Mouse (Mus musculus) megakaryocyte, embryonic 14.5 days (primary cell): Measurements from ENCODE around the gene Sord. TPM values are rescaled to one million over a fixed set of nuclear protein-coding genes. Genes with fewer than 3 reads are reported as not detected.
A peak's percentile ranks its signal among the peaks of the same experiment; 100 is the strongest.

Experiments
- H3K27me3 ChIP-seq: replicated peaks from 2 replicates; pipeline ENCODE3; 2012; ENCODE audit warnings: inconsistent platforms
- H3K36me3 ChIP-seq: replicated peaks from 2 replicates; pipeline ENCODE3; 2012; ENCODE audit warnings: low read length, inconsistent platforms, mixed read lengths
- H3K4me1 ChIP-seq: 2 replicates; pipeline ENCODE4 v1.6.1; 2012; ENCODE audit warnings: inconsistent platforms
- H3K4me3 ChIP-seq: replicated peaks from 2 replicates; pipeline ENCODE3; 2012; ENCODE audit warnings: moderate library complexity, mild to moderate bottlenecking, inconsistent platforms
- H3K9me3 ChIP-seq: 2 replicates; pipeline ENCODE4 v1.6.1; 2012; ENCODE audit warnings: inconsistent platforms
- FLI1 ChIP-seq: IDR thresholded peaks from 2 replicates; pipeline ENCODE4 v1.6.1; 2012; ENCODE audit warnings: low read length, inconsistent platforms, mixed read lengths
- GATA1 ChIP-seq: IDR thresholded peaks from 3 replicates; pipeline ENCODE4 v1.6.1; 2012; ENCODE audit warnings: mixed read lengths, low read length, inconsistent platforms, borderline replicate concordance
- polyA plus RNA-seq: library from polyadenylated mRNA; stranded (reverse); fragments of >175 nt; gene quantifications from 2 replicates; pipeline ENCODE4 v1.2.3, GENCODE M21; 2012; ENCODE audit warnings: low replicate concordance; ENCODE audit not compliant: insufficient read depth

The Sord gene
- polyA plus RNA-seq, 1 experiment, result 52.7 TPM

GRCm38 (mm10) chr2:122301081-122301920 is 66.8 kb downstream of the Sord start:
- peaks cover 63% of the 10 kb centered on the region for H3K4me1 ChIP-seq
- H3K36me3 ChIP-seq, result no peaks in the 10 kb centered on the region
- H3K27me3 ChIP-seq, result peaks cover 96% of the 10 kb centered on the region
- TF ChIP-seq GATA1 (no peak), FLI1 (no peak)
- no peaks in the 10 kb centered on the region for H3K9me3 ChIP-seq
- H3K4me3 ChIP-seq, result peak overlapping the region; percentile 92

- Histone ChIP-seq H3K27me3 (peaks cover 98% of the 10 kb centered on the region), H3K36me3 (no peaks in the 10 kb centered on the region), H3K4me3 (peak overlapping the region; percentile 92), H3K4me1 (peaks cover 64% of the 10 kb centered on the region), H3K9me3 (no peaks in the 10 kb centered on the region)
- TF ChIP-seq FLI1 (no peak), GATA1 (no peak)
Observed at GRCm38 (mm10) chr2:122301921-122302573, 67.5 kb downstream of the Sord start.

GRCm38 (mm10) chr2:122302574-122303241 is 68.2 kb downstream of the Sord start:
- H3K4me1 ChIP-seq, result peaks cover 57% of the 10 kb centered on the region
- H3K27me3 ChIP-seq, result peaks cover 98% of the 10 kb centered on the region
- no peak overlapping the region for H3K4me3 ChIP-seq
- H3K36me3 ChIP-seq, result no peaks in the 10 kb centered on the region
- TF ChIP-seq GATA1 (no peak), FLI1 (no peak)
- H3K9me3 ChIP-seq, result no peaks in the 10 kb centered on the region

GRCm38 (mm10) chr2:122304544-122304943 is 70.0 kb downstream of the Sord start:
- no peak overlapping the region for H3K4me3 ChIP-seq
- peaks cover 42% of the 10 kb centered on the region for H3K4me1 ChIP-seq
- H3K36me3 ChIP-seq, result no peaks in the 10 kb centered on the region
- no peak for TF ChIP-seq GATA1
- TF ChIP-seq FLI1, result no peak
- no peaks in the 10 kb centered on the region for H3K9me3 ChIP-seq
- peaks cover 96% of the 10 kb centered on the region for H3K27me3 ChIP-seq

GRCm38 (mm10) chr2:122305097-122305892 is 70.7 kb downstream of the Sord start:
- H3K27me3 ChIP-seq, result peaks cover 93% of the 10 kb centered on the region
- no peaks in the 10 kb centered on the region for H3K9me3 ChIP-seq
- no peak for TF ChIP-seq FLI1
- TF ChIP-seq GATA1, result no peak
- no peak overlapping the region for H3K4me3 ChIP-seq
- H3K36me3 ChIP-seq, result no peaks in the 10 kb centered on the region
- peaks cover 36% of the 10 kb centered on the region for H3K4me1 ChIP-seq

- Histone ChIP-seq H3K4me3 (no peak overlapping the region), H3K27me3 (peaks cover 92% of the 10 kb centered on the region), H3K4me1 (peaks cover 27% of the 10 kb centered on the region), H3K36me3 (no peaks in the 10 kb centered on the region), H3K9me3 (no peaks in the 10 kb centered on the region)
- TF ChIP-seq FLI1, result no peak
- no peak for TF ChIP-seq GATA1
Observed at GRCm38 (mm10) chr2:122306184-122306583, 71.6 kb downstream of the Sord start.

- TF ChIP-seq GATA1, result no peak
- TF ChIP-seq FLI1, result no peak
- Histone ChIP-seq H3K36me3 (no peaks in the 10 kb centered on the region), H3K9me3 (no peaks in the 10 kb centered on the region), H3K27me3 (peaks cover 93% of the 10 kb centered on the region), H3K4me1 (peaks cover 26% of the 10 kb centered on the region), H3K4me3 (no peak overlapping the region)
Observed at GRCm38 (mm10) chr2:122309647-122310046, 75.1 kb downstream of the Sord start.

- no peak for TF ChIP-seq FLI1
- no peak for TF ChIP-seq GATA1
- Histone ChIP-seq H3K9me3 (no peaks in the 10 kb centered on the region), H3K27me3 (peaks cover 90% of the 10 kb centered on the region), H3K36me3 (no peaks in the 10 kb centered on the region), H3K4me1 (peaks cover 22% of the 10 kb centered on the region), H3K4me3 (peak overlapping the region; percentile 46)
Observed at GRCm38 (mm10) chr2:122311561-122311960, 77.0 kb downstream of the Sord start.

- H3K4me3 ChIP-seq, result peak overlapping the region; percentile 81
- TF ChIP-seq GATA1 (no peak), FLI1 (no peak)
- no peaks in the 10 kb centered on the region for H3K9me3 ChIP-seq
- H3K4me1 ChIP-seq, result peaks cover 19% of the 10 kb centered on the region
- no peaks in the 10 kb centered on the region for H3K36me3 ChIP-seq
- peaks cover 90% of the 10 kb centered on the region for H3K27me3 ChIP-seq
Observed at GRCm38 (mm10) chr2:122312722-122313417, 78.3 kb downstream of the Sord start.
